Mouse (Mus musculus) kidney, adult 8-10 months (tissue): ENCODE measurements around the gene Mtfr1l.
A peak's percentile ranks its signal among the peaks of the same experiment; 100 is the strongest.

Experiments
- DNase-seq, 2 experiments: peaks; one replicate each; pipeline ENCODE4 v3.0.0; 2022

Gene Mtfr1l

DNA sequence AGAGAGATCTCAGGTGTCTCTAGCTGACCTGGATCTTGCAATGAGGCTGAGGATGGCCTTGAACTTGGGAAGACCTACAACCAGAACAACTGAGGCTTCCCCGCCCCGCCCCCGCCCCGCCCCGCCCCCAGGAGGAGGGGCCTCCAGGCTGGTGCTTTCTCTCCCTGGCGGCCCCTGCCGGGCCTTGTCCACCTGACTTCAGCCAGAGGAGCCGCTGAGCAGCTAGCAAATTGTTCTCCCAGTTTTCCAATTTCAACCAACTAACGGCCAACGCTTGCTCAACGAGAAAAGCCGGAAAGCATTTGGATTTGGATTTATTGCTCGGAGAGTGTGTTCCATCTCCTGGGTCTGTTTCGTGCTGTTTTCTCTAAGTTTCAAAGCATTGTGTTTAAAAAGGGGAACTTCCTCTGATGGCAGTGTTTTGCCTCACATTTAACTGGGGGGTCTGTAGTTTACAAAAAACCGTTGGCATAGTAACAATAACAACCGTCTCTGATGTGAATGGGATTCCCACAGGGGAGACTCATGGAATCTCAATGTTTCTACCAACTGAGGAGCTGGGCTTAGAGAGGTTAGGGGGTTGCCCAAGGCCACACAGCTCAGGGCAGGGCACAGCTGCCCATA lies 22.6 kb upstream of the Mtfr1l start:
- DNase-seq: no peak

DNA sequence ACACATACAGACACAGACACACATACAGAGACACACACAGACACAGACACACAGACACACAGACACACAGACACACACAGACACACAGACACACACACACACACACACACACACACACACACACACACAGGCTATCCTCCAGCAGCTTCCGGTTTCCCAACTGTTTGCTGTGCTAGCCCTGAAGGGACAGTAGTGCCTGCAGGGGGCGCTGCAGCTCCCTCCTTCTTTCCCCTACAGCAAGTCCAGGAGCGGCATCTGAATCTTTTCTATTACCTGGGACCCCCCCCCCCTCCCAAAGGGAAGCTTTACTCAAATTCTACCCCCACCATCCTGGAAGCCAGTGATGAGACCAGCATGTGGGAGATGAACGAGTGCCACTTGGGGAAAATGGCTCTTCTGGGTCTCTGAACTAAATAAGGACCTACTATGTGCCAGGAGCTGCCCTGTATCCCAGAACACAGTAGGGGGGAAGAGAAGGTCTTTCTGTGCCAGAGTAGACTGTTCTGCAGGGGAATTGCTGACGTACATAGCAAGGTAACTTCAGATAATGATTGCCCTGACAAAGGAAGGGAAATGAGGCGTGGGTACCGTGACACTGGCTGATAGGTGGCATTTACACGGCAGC lies 20.9 kb upstream of the Mtfr1l start:
- DNase-seq: peak in 1 of 2 experiments; percentile 20

DNA sequence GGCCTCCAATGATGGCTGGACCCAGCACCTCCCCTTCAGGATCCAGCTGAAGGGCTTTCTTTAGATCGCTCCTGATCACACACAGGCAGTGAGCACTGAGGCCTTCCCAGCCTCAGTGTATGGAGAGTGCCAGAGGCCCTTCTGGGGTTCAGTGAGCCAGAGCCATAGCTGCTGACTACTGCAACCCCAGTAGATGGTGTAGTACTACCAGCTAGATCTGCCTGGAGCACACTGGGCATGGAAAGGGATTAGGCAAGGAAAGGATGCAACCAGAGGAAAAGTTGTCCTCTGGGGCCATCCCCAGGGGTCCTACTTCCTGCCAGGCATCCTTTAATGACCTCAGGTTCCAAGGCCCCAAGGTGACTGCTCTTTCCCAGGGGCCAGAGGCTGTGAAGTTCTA lies 18.4 kb upstream of the Mtfr1l start:
- DNase-seq: no peak

DNA sequence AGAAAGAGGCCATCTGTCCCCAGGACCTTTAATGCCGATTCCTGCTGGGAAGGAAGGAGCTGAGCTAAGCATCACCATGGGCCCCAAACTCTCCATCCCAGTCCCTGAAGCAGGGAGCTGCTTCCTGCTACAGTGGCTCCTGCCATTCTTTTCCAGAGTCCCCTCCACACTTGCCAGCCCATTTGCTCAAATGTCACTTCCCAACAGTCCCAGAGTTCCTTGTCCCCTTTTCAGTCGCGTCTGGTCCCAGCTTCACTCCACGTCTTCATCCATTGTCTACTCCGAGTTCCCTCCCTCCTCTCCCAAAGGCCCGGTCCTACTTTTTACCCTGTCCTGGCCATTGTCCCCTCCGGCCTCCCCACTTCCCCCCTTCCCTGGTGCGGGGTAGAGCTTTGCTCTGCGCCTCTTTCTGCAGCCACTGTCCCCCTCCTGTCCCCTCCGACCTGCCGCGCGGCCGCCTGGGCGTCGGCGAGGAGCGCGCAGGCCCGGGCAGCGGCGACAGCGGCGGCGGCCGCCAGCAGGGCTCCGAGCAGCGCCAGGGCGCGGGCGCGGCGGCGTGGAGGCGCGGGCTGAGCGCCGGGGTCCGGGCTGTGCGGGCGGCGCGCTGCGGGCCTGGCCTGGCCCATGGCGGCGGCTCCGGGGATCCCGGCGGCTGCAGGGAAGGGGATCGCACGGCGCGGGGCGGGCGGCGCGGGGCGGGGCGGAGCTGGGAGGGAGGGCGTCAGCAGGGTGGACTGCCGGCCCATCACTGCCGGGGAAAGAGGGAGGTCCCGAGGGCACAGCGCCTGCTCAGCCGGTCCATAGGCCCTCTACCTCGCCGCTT lies 16.5 kb upstream of the Mtfr1l start, which contains the start of gene Selenon:
Gene Selenon (minus strand): TSS at position 673 of the 823 bp plus-strand sequence.
- peak; percentile 26 to 32 for DNase-seq

DNA sequence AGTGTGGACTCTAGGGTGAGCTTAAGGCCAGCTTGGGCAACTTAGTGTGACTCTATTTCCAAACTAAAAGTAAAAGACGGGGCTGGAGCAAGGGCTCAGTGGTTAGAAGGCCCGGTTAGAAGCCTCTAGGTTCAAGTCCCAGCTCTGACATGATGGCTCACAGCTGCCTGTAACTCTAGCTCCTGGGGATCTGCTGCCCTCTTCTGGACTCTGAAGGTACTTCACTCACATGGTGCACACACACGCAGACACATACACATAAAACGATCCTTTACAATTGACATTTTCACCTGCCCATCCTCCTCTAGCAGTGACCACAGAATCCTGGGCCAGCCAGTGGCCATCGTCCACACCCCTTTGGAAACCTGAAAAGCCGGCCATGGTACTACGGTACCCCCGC lies 14.7 kb upstream of the Mtfr1l start:
- DNase-seq: no peak

DNA sequence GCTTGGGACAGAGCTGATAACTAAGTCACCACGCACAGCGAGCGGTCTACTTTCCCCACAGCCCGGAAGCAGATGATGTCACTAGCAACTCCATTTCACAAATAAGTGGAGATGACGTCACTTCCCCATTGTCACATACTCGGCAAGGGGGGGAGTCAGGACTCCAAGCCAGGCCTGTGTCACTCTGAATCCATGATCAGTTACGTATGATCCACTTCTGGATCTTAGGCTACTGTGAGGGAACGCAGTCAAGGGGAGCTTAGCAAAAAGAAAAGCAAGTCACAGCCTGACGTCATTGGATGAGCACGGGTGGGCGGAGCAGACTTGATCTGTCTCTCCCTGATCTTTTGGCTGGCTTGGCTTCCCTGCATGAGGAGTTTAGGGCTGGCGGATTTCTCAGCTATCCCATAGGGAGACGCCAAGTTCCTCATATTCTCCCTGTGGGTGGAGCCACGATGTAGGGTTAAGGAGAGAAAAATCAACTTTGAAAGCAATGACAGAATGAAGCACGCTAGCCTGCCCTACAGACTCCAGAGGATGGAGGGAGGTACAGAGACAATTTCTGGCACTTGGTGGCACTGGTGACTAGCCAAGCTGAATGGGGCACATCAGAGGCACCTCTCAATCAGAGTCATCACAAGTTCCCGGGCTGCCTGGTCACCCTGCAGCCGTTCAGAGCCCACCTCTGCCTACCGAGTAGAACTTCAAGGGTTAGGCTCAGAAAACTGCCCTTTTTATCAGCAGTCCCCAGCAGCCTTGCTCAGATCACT lies 13.2 kb upstream of the Mtfr1l start:
- no peak for DNase-seq

DNA sequence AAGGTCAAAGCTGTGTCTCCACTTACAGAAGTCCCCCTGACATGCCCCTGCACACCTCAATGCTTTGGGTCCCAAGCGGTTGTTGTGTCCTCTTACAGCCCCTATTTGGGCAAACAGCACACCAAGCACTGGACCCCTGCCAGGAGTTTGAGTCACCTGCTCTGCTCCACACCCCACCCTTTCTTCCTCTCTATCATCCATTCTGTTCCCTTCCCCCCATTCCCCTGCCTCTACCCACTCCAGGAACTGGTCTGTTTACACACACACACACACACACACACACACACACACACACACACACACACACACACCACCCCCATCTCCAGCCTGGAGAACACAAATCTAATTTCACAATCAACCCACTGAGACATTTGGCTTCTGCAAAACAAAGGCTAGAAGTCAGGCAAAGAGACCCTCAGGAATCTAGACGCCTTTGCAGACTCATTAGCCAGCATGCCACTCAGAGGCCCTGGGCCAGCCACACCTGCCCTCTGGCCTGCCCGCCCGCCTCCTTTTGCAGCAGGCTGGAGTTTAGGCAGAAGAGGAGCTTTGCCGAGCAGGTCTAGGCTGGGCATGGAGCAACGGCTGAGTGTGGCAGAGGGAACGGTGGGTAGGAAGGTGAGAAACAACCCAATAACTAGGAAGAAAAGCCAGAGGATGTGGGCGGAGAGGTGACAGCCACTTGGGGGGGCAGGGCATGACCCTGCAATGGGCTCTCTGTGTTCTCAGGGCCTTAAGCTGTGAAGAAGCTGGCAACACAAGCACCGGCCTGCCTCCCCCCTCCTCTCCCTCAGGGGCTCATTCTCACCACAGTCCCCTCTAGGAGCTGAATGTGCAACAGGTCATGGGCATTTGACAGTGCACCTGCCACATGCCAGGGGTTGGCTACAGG lies 11.9 kb upstream of the Mtfr1l start:
- no peak for DNase-seq

DNA sequence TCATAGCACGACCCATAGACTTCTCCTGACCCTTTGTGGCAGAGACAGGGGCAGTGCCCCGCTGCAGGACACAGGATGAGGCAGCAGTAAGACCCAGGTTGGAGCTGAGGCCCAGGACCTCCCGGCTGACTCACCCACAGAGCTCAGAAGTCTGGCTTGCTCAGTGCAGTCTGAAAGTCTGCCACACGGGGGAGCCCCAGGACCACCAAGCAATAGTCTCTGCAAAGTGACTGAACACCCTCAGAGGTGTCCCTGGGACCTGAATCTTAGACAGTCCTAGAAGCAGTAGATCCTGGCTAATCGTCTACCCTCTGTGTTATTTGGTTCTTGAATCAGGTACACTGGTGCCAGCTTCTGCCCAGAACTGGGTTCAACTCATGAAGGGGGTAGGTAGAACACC lies 8.1 kb upstream of the Mtfr1l start:
- peak; percentile 82 to 95 for DNase-seq

DNA sequence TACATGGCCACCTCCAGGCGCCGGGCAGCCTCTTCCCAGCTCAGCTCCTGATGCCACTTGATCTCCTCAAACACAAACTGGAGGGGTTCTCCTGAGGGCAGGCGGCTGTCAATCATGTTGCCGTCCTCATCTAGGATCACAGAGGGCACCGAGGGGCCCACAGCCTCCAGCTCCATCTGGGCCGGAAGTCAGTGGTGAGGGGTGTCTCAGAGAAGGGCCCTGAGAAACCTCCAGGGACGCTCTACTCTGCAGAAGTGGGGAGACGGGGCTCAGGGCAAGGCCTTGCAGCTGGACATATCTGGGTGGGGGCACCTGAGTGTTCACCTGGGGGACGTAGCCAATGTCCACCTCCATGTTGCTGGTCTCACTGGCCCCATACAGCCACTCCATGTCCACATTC lies 7.5 kb upstream of the Mtfr1l start:
- DNase-seq: no peak

DNA sequence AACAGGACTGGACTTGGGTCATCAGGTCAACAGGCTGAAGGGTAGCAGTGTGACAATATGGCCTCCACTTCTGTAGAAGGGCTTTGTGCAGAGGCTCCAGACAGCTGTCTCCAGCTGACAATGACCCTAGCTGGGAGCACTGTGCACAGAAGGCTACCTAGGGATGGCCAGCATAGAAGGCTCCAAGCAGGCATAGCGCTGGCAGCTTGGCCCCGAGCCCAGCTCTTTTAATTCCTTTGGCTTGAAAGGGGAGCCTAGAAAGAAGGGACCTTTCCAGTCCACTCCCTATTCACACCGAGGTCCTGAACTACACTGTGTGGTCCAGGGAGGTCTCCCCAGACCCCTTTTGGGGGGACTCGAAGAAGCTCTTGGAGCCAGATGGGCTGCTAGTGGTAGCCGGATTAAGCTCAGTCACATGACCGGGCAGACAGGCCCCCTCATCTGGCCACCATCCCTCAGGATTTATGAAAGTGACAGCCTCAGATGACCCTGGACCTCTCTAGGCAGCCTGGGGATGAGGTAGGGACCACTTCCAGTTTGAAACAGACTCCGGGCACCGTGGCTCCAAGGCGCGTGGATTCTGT lies 3.9 kb upstream of the Mtfr1l start:
- DNase-seq: no peak

DNA sequence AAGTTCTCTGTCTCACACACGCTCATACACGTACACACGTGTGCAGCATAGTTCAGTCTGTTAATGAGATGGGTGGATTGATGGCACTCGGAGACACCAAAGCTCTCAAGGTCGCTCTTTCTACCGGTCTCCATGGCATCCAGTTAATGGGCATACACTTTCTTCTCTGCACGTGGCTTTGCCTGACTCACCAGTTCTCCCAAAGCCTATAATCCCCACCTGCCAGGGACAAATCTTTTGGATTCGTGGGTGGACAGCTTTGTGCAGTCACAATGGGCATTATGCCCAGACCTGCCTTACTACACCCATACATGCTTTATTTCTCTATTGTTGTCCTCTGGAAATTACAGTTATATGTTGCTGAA lies 582 bp upstream of the Mtfr1l start:
- no peak for DNase-seq

DNA sequence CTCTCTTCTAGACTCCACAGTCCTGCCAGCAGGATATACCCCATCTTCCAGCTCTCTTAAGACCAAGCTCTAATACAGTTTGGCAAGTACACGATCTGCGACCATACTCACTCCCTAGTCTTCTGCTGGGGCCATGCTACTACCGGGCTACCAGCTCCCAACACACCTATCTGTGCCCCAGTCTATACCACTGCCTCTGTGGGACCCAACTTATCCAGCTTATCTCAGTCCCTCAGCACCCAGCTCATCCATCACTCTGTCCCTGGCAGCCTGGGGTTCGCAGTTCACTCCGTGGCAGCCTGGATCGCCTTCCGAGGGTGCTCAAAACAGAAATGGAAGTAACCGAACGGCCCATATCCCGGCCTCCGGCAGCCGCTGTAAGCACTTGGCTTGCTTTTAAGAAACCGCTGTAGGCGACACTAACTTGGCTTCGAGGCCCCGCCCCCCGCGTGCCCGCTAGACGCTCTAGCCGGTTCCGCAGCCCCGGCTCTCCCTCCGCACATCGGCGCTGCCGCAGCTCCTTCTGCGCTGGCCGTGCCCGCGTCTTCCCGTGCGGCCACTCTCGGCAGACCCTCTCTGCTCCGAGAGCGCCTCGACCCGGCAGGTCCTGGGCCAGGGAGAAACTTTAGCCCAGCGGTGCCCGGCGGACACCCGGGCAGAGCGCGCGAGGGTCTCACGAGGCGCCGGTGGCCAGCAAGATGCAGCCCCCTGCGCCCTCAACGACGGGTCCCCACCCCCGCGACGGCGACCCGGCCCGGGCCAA lies 882 bp downstream of the Mtfr1l start:
- peak; percentile 67 to 68 for DNase-seq

DNA sequence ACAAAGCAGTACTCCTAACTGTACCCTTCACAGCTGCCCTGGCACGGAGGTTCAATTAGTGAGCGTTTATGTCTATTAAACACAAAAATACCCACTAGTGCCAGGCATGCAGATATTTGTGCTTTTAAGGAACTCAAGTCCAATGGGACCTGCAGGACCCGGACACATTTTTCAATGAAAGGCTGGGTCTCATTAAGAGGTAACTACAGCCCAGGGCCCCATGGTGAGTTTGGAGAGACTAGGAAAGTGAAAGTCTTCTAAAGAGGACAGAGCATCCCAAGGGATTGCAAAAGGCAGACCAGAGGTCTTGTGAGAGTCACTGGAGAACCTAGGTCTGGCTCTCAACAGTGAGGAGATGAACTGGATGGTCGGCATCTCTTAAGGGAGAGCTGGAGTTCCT lies 1.8 kb downstream of the Mtfr1l start:
- no peak for DNase-seq

DNA sequence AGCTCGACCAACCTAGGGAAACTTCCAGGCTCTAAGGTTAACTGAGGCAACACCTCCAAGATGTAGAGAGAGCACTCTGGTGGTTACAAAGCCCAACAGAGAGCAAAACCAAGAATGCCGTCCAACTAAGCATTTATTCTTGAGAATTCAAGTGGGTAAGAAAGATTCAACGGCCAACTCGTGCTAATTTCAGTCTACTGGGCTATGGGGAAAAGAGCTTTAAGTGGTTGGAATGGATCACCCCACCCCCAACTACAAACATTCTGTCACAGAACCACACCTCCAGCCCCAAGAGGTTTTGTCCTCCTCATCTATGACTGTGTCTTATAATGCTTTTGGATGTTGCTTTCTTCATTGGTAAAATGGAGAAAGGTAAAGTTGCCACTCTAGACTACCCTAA lies 2.3 kb downstream of the Mtfr1l start:
- no peak for DNase-seq

DNA sequence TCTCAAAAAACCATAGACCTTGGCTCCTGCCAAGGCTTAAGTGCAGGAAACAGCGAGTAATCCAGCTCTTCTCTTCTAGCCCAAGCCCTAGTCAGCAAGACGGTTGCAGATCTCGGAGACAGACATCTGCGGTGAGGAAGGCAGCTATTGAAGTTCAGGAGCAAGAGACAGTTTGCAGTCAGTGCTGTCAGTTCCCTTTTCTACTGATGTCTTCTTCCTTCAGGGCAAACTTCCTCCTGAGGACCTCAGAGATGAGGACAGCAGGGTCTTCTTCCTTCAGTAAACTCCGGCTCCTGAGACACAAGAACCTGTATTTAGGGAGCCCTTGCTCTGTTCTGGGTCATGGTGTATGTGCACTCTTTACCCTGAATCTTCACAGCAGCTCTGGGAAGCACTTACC lies 9.0 kb downstream of the Mtfr1l start:
- DNase-seq: no peak

DNA sequence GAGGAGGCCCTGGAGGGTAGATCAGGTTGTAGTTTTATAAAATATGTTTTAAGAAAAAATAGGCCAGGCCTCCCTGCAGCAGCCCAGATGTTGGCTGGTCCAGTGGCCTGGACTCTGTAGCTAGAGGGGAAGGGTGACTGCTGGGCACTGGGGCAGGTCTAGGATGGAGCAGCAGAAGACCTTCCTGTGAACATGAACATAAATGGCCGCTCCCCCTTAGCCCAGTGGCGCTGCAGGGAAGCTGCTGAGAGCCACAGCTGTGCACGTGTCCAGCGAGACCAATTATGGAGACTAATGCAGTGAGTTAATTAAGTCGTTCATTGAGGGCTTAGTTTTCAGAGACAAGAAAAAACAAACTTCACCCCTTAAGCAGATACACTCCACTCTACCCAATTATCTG lies 9.4 kb downstream of the Mtfr1l start:
- DNase-seq: no peak

DNA sequence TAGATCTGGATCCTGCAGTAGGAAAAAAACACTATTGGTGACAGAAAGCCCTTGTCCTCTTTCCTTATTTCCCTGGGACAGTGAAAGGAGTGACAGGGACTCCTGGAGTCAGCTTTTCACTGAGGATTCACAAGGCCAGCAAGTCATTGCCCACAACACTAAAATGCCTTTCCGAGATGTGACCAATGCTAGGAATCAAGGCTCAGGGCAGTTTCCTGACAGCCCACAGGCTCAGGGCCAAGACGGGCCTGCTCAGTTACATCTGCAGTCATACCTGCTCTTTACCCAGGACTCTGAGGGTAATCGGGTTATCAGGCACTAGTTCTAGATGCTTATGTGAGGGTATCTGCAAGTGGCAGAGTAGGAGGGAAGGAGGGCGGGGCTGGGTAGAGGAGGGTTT lies 11.7 kb downstream of the Mtfr1l start:
- no peak for DNase-seq

DNA sequence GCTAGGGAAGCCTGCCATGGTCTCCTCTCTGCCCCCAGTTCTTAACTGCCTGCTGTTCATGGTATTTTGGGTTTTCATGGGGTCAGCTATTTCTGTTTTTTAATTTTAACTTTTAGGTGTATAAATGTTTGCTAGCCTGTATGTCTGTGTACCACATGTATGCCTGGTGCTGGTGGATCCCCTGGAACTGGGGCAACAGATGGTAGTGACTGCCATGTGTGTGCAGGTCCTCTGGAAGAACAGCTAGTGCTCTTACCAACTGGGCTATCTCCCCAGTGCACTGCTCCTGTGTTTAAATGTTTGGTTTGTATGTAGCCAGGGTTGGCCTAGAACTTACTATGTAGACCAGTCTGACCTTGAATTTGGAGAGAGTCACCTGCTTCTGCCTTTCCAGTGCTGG lies 15.9 kb downstream of the Mtfr1l start:
- no peak for DNase-seq

DNA sequence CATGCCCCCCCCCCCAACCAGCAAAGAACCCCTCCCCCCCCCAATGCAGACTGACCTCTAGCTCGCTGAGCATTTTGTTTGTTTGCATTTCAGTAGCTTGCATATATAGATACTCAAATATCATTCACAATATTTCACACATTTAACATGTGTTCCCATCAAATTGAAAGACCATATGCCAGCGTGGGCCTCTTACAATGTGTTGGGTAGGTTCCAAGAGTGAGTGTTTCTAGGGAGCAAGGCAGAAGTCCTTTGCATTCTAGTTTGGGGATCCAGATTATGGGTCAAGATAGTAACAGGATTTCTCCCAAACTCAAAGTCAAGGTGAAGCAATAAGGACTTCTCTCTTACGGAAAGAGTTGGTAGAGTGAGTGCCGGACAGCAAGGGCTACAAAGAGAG lies 16.6 kb downstream of the Mtfr1l start:
- no peak for DNase-seq

DNA sequence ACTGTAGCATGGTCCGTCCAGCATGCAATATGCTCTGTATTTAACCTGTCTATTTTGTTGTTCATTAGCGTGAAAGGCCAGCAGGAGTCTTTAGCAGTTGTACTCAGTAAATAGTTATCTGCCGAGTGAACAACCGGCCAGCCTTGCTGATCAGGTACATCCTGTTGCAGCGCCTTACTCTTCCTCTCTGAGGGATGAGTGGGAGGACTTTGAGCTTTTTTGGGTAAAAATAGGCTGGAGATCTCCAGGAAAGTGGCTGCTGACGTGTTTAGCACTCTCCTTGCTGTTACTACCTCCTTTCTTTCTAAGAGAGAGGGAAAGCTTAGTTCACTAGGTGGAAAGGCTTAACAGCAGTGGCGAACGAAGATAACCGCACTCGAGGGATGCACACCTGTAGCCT lies 17.5 kb downstream of the Mtfr1l start:
- no peak for DNase-seq

DNA sequence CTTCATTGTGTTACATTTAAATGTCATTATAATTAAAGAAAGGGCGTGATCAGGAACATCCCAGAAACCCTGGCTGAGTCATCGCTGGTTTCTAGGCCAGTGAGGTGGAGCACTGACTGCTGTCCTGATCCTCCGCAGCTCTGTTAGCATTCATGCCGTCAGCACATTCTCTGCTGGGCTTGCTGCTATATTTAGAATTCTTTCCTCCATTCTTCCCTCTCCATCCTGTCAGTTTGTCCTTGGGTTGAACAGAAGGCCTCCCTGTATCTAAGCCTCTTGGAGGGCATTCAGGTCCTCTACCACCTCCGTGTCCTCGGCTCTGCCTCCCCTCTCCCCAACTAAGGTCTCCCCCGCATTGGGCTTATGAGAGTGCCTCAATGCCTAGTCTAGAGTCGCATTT lies 18.2 kb downstream of the Mtfr1l start:
- no peak for DNase-seq
